Mouse (Mus musculus) MEL (cell line): Measurements from ENCODE around the gene Trim39.
"Not testable (repeated sequence)": the region's sequence is repeated elsewhere in the genome, so short reads cannot be mapped to it uniquely, and the experiment has no call there.

Experiments used
- CTCF ChIP-seq, 3 experiments: IDR thresholded peaks in 2 of 3; conservative IDR thresholded peaks in 1 of 3; 2 replicates each; pipeline ENCODE4 v1.5.1; 2011 to 2012; ENCODE audit warnings: low read length in 3 of 3, low read depth in 2 of 3, mild to moderate bottlenecking in 2 of 3, improper control_type of control experiment in 1 of 3, inconsistent platforms in 1 of 3, mixed read lengths in 1 of 3, moderate library complexity in 1 of 3; ENCODE audit not compliant: control insufficient read depth in 1 of 3, insufficient read depth in 1 of 3, poor library complexity in 1 of 3, severe bottlenecking in 1 of 3
- EP300 ChIP-seq, 2 experiments: IDR thresholded peaks; 2 replicates each; pipeline ENCODE4 v1.6.1; 2011; ENCODE audit warnings: improper control_type of control experiment in 2 of 2, low read length in 2 of 2, low read depth in 1 of 2, mild to moderate bottlenecking in 1 of 2
- GABPA ChIP-seq: IDR thresholded peaks from 2 replicates; pipeline ENCODE4 v1.6.1; 2012; ENCODE audit warnings: low read depth, mild to moderate bottlenecking, inconsistent platforms, low read length, improper control_type of control experiment, moderate library complexity
- HCFC1 ChIP-seq: IDR thresholded peaks from 2 replicates; pipeline ENCODE4 v1.6.1; 2012; ENCODE audit warnings: low read depth, mild to moderate bottlenecking, inconsistent platforms, low read length, improper control_type of control experiment, moderate library complexity
- JUND ChIP-seq: IDR thresholded peaks from 2 replicates; pipeline ENCODE4 v1.6.1; 2011; ENCODE audit warnings: low read depth, mild to moderate bottlenecking, improper control_type of control experiment, low read length
- KAT2A ChIP-seq: conservative IDR thresholded peaks from 2 replicates; pipeline ENCODE4 v1.6.1; 2012; ENCODE audit warnings: low read depth, low read length, improper control_type of control experiment, inconsistent platforms
- MAZ ChIP-seq: IDR thresholded peaks from 2 replicates; pipeline ENCODE4 v1.6.1; 2012; ENCODE audit warnings: low read depth, mild to moderate bottlenecking, inconsistent platforms, low read length, improper control_type of control experiment
- MYC ChIP-seq: IDR thresholded peaks from 2 replicates; pipeline ENCODE4 v1.6.1; 2011; ENCODE audit warnings: low read depth, mild to moderate bottlenecking, low read length, improper control_type of control experiment, moderate library complexity
- POLR2A ChIP-seq, 2 experiments: IDR thresholded peaks; 2 replicates each; pipeline ENCODE4 v1.6.1; 2011 to 2012; ENCODE audit warnings: low read length in 2 of 2, mild to moderate bottlenecking in 2 of 2, control low read depth in 1 of 2, improper control_type of control experiment in 1 of 2, low read depth in 1 of 2, moderate library complexity in 1 of 2; ENCODE audit not compliant: control insufficient read depth in 1 of 2, insufficient read depth in 1 of 2, poor library complexity in 1 of 2
- POLR2AphosphoS2 ChIP-seq: IDR thresholded peaks from 2 replicates; pipeline ENCODE4 v1.6.1; 2011; ENCODE audit warnings: low read length, improper control_type of control experiment
- SIN3A ChIP-seq: IDR thresholded peaks from 2 replicates; pipeline ENCODE4 v1.6.1; 2012; ENCODE audit warnings: low read length, improper control_type of control experiment, inconsistent platforms
- USF1 ChIP-seq: IDR thresholded peaks from 2 replicates; pipeline ENCODE4 v1.6.1; 2014; ENCODE audit warnings: low read depth, mild to moderate bottlenecking, inconsistent platforms, low read length, improper control_type of control experiment, moderate library complexity
- ZNF384 ChIP-seq: IDR thresholded peaks from 2 replicates; pipeline ENCODE4 v1.6.1; 2012; ENCODE audit warnings: low read depth, mild to moderate bottlenecking, inconsistent platforms, low read length, improper control_type of control experiment

DNA sequence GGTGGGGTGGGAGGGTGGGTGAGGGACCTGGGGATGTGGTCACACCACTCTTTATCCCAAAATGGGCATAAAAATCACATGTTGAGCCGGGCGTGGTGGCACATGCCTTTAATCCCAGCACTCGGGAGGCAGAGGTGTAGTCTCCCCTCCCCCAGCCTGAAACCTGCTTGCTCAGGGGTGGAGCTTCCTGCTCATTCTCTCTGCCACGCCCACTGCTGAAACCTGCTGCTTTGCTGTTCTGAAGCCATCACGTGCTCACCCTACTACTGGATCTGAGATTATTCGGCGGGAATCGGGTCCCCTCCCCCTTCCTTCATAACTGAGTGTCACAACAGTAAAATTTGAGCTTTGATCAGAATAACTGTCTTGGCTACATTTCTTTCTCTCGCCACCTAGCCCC lies 36.7 kb downstream of the Trim39 start:
- TF ChIP-seq CTCF (IDR thresholded peaks at IDR 0.05 in 2 of 3, conservative IDR thresholded peaks at IDR 0.05 in 1 of 3; ENCODE audit: control insufficient read depth in 1 of 3, insufficient read depth in 1 of 3, low read depth in 2 of 3, low read length in 3 of 3, poor library complexity in 1 of 3, severe bottlenecking in 1 of 3); POLR2A (IDR thresholded peaks at IDR 0.05; ENCODE audit: control insufficient read depth in 1 of 2, insufficient read depth in 1 of 2, low read depth in 1 of 2, low read length in 2 of 2, poor library complexity in 1 of 2); MYC; JUND; ZNF384; GABPA; HCFC1; POLR2AphosphoS2; MAZ; KAT2A; EP300 (IDR thresholded peaks at IDR 0.05; ENCODE audit: low read depth in 1 of 2, low read length in 2 of 2); SIN3A: not testable (repeated sequence)
- peak; percentile 63 for TF ChIP-seq USF1
